Mouse (Mus musculus) C2C12 (cell line): ENCODE measurements around the gene Gcn1l1.

Source experiments
- CEBPB ChIP-seq: IDR thresholded peaks from one replicate; pipeline ENCODE4 v1.6.1; 2011; ENCODE audit warnings: low read depth, mild to moderate bottlenecking, control low read depth, moderate library complexity
- CTCF ChIP-seq: IDR thresholded peaks from one replicate; pipeline ENCODE4 v1.5.1; 2011; ENCODE audit not compliant: control insufficient read depth, insufficient read depth, insufficient read length
- FOSL1 ChIP-seq: IDR thresholded peaks from one replicate; pipeline ENCODE4 v1.8.0; 2011; ENCODE audit warnings: mild to moderate bottlenecking, low read length; ENCODE audit not compliant: poor library complexity, insufficient read depth, severe bottlenecking
- MYOD1 ChIP-seq: IDR thresholded peaks from one replicate; pipeline ENCODE4 v1.6.1; 2011; ENCODE audit warnings: low read depth; ENCODE audit not compliant: control insufficient read depth, insufficient read length
- USF1 ChIP-seq: IDR thresholded peaks from one replicate; pipeline ENCODE4 v1.6.1; 2011; ENCODE audit warnings: low read depth, mild to moderate bottlenecking, control low read depth, moderate library complexity

DNA sequence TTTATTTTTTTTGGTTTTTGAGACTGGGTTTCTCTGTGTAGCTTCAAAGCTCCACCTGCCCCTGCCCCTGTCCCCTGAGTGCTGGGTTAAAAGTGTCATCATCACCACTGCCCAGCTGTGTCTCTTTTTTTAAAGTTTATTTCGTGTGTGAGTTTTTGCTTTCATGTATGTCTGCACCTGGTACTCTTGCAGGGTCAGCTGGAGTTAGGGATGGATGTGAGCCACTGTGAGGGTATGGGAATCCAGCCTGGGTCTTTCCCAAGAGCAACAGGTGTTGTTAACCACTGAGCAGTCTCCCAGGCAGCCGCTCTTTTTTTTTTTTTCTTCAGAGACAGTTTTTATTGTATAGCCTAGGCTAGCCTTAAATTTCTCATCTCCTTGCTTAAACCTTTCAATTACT is 21.7 kb downstream of the Gcn1l1 start:
- TF ChIP-seq CTCF: no peak
- TF ChIP-seq CEBPB: no peak
- TF ChIP-seq MYOD1: no peak
- TF ChIP-seq USF1: no peak
- TF ChIP-seq FOSL1: no peak
